Mouse (Mus musculus) limb, embryonic 14.5 days (tissue): ENCODE measurements at regions not wholly inside any gene's neighbourhood (a gene's known extent, or its start where the extent isn't known, plus 50 kb on each side); places are given as distances from the start of the nearest gene placed in this dataset.

ENCODE experiments used
- ATAC-seq: fragments of 200-750 bp; cut with Nextera tagmentation; 2 replicates; pipeline ENCODE4 v1.8.0; 2017; ENCODE audit warnings: low read depth, moderate number of reproducible peaks, moderate TSS enrichment; ENCODE audit not compliant: low FRiP score
- DNase-seq: peaks from one replicate; pipeline ENCODE4 v3.0.0-alpha.2; 2015; ENCODE audit warnings: low spot score
- H3K27ac ChIP-seq: fragments of 300-500 bp; sonication (generic); replicated peaks from 2 replicates; pipeline ENCODE4 v1.5.1; 2014; ENCODE audit warnings: low read depth, mild to moderate bottlenecking, low read length, moderate library complexity, mixed read lengths
- H3K27me3 ChIP-seq: fragments of 300-500 bp; sonication (generic); 2 replicates; pipeline ENCODE4 v1.6.1; 2014; ENCODE audit warnings: low read length, mixed read lengths; ENCODE audit not compliant: control insufficient read depth, insufficient read depth
- H3K36me3 ChIP-seq: fragments of 300-500 bp; sonication (generic); 2 replicates; pipeline ENCODE4 v1.6.1; 2014; ENCODE audit warnings: mild to moderate bottlenecking, low read length, moderate library complexity, mixed read lengths; ENCODE audit not compliant: control insufficient read depth, insufficient read depth
- H3K4me1 ChIP-seq: fragments of 300-500 bp; sonication (generic); 2 replicates; pipeline ENCODE4 v1.6.1; 2014; ENCODE audit warnings: antibody characterized with exemption, low read length, mixed read lengths; ENCODE audit not compliant: control insufficient read depth, insufficient read depth
- H3K4me2 ChIP-seq: fragments of 300-500 bp; sonication (generic); replicated peaks from 2 replicates; pipeline ENCODE4 v1.6.1; 2014; ENCODE audit warnings: low read depth, mild to moderate bottlenecking, low read length, moderate library complexity; ENCODE audit not compliant: severe bottlenecking
- H3K4me3 ChIP-seq: fragments of 300-500 bp; sonication (generic); replicated peaks from 2 replicates; pipeline ENCODE4 v1.5.1; 2014; ENCODE audit warnings: low read length
- H3K9ac ChIP-seq: fragments of 300-500 bp; sonication (generic); 2 replicates; pipeline ENCODE4 v1.6.1; 2014; ENCODE audit warnings: mild to moderate bottlenecking, low read depth, low read length, moderate library complexity; ENCODE audit not compliant: severe bottlenecking
- H3K9me3 ChIP-seq: fragments of 300-500 bp; sonication (generic); 2 replicates; pipeline ENCODE4 v1.6.1; 2016; ENCODE audit warnings: low read length; ENCODE audit not compliant: control insufficient read depth
- POLR2A ChIP-seq: fragments of 200-500 bp; IDR thresholded peaks from 2 replicates; pipeline ENCODE4 v1.8.0; 2012; ENCODE audit warnings: inconsistent platforms, mild to moderate bottlenecking, moderate library complexity, borderline replicate concordance; ENCODE audit not compliant: insufficient read depth, insufficient read length; ENCODE audit errors: extremely low read depth
- WGBS: fragments of 180-500 bp; shearing (Covaris S2); extraction: QIAGEN DNeasy Blood & Tissue Kit; methylation state at CpG from one replicate; pipeline ENCODE4 v1.1.7; 2014; 5-methylcytosine and 5-hydroxymethylcytosine counted together

GRCm38 (mm10) chr13:37477342-37477741 is 132.3 kb downstream of the Ly86 start:
- ATAC-seq: no peak
- TF ChIP-seq POLR2A: no peak
- Histone ChIP-seq H3K27ac (0 out of 2 replicates have a peak overlapping the region, but pooled peaks have one; percentile 30), H3K4me3 (peak overlapping the region; percentile 20; the same call in 1 of the 2 replicates), H3K9me3 (no peaks in the 10 kb centered on the region), H3K27me3 (no peaks in the 10 kb centered on the region), H3K9ac (peak overlapping the region; percentile 31; the same call in 1 of the 2 replicates), H3K4me1 (peaks cover 18% of the 10 kb centered on the region), H3K36me3 (no peaks in the 10 kb centered on the region), H3K4me2 (peak overlapping the region; percentile 52)
- WGBS: 22% methylated on average over 6 of the region's 6 CpGs
- DNase-seq: no peak

GRCm38 (mm10) chr13:37477749-37478548 is 132.9 kb downstream of the Ly86 start:
- peak; percentile 87 for ATAC-seq
- peak overlapping the region; percentile 31; the same call in 1 of the 2 replicates for H3K9ac ChIP-seq
- peak overlapping the region; percentile 52 for H3K4me2 ChIP-seq
- no peaks in the 10 kb centered on the region for H3K9me3 ChIP-seq
- H3K27me3 ChIP-seq: no peaks in the 10 kb centered on the region
- H3K4me3 ChIP-seq: peak overlapping the region; percentile 20
- peak overlapping the region; percentile 56; the same call in 1 of the 2 replicates for H3K27ac ChIP-seq
- DNase-seq: peak; percentile 79
- TF ChIP-seq POLR2A: 0 out of 2 replicates have a peak, but pooled peaks have one; percentile 21
- H3K4me1 ChIP-seq: peaks cover 21% of the 10 kb centered on the region
- 5% methylated on average over 13 of the region's 15 CpGs for WGBS
- H3K36me3 ChIP-seq: no peaks in the 10 kb centered on the region

GRCm38 (mm10) chr13:37479182-37479691 is 134.2 kb downstream of the Ly86 start:
- peaks cover 27% of the 10 kb centered on the region for H3K4me1 ChIP-seq
- H3K9ac ChIP-seq: no peak overlapping the region
- ATAC-seq: no peak
- H3K36me3 ChIP-seq: no peaks in the 10 kb centered on the region
- H3K27ac ChIP-seq: no peak overlapping the region
- no peak for DNase-seq
- no peaks in the 10 kb centered on the region for H3K27me3 ChIP-seq
- H3K9me3 ChIP-seq: no peaks in the 10 kb centered on the region
- 83% methylated on average over 7 of the region's 7 CpGs for WGBS
- TF ChIP-seq POLR2A: no peak
- no peak overlapping the region for H3K4me2 ChIP-seq
- H3K4me3 ChIP-seq: no peak overlapping the region

- H3K9ac ChIP-seq: no peak overlapping the region
- no peaks in the 10 kb centered on the region for H3K27me3 ChIP-seq
- no peaks in the 10 kb centered on the region for H3K9me3 ChIP-seq
- WGBS: 66% methylated on average over 5 of the region's 5 CpGs
- H3K27ac ChIP-seq: no peak overlapping the region
- H3K4me3 ChIP-seq: no peak overlapping the region
- peaks cover 27% of the 10 kb centered on the region for H3K4me1 ChIP-seq
- TF ChIP-seq POLR2A: no peak
- H3K4me2 ChIP-seq: no peak overlapping the region
- H3K36me3 ChIP-seq: no peaks in the 10 kb centered on the region
- DNase-seq (no peak), ATAC-seq (no peak)
Measured at GRCm38 (mm10) chr13:37481514-37481913, 136.5 kb downstream of the Ly86 start.

GRCm38 (mm10) chr13:37482038-37482437 is 137.0 kb downstream of the Ly86 start:
- no peak for DNase-seq
- Histone ChIP-seq H3K27ac (peak overlapping the region; percentile 58), H3K27me3 (no peaks in the 10 kb centered on the region), H3K9ac (0 out of 2 replicates have a peak overlapping the region, but pooled peaks have one; percentile 36), H3K4me3 (no peak overlapping the region), H3K4me1 (peaks cover 25% of the 10 kb centered on the region), H3K36me3 (no peaks in the 10 kb centered on the region), H3K9me3 (no peaks in the 10 kb centered on the region), H3K4me2 (no peak overlapping the region)
- no peak for ATAC-seq
- TF ChIP-seq POLR2A: no peak
- 44% methylated on average over 2 of the region's 2 CpGs for WGBS
